Mouse (Mus musculus) kidney, adult 9 months (tissue): ENCODE measurements around the gene Pigg.
"Not testable (repeated sequence)": the region's sequence is repeated elsewhere in the genome, so short reads cannot be mapped to it uniquely, and the experiment has no call there.

Source experiments
- DNase-seq: peaks from one replicate; pipeline ENCODE4 v3.0.0; 2022

The Pigg gene

DNA sequence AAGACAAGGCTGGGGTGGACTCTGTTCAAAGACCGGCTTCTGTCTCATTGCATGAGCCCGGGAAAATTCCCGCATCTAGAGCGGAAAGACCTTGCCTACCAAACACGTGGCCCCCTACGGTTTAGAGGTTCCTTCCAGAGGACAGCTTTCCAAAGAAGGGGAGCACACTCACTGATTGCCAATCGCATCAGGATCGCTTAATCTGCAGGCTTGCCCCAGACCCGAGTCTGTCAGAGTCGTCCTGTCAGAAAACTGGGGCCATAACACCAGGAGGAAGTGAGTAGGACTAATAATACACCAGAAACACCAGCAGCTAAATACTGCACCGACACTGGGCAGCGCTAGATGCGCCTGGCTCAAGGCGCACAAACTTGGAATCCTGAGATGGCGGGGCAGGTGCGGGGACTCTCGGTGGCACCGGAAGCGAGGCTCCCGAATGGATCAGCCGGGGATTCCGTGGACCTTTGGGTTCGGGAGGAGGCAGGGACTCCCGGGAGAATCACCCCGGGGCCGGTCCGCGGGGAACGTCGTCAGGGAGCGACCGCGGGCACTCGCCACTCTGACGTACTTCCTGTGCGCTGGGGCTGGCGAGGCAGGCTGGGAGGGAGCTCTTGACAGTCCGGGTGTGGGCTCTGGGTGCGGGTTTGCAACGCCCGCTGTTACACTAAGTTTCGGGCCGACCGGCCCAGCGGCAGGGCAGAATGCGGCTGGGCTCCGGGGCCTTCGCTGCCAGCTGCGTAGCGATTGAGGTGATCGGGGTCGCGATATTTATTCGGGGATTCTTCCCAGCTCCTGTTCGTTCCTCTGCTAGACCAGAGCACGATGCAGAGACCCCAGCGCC lies at the start of gene Pigg:
Gene Pigg (plus strand): TSS at position 386 of the 841 bp plus-strand sequence.
- peak; percentile 92 for DNase-seq

DNA sequence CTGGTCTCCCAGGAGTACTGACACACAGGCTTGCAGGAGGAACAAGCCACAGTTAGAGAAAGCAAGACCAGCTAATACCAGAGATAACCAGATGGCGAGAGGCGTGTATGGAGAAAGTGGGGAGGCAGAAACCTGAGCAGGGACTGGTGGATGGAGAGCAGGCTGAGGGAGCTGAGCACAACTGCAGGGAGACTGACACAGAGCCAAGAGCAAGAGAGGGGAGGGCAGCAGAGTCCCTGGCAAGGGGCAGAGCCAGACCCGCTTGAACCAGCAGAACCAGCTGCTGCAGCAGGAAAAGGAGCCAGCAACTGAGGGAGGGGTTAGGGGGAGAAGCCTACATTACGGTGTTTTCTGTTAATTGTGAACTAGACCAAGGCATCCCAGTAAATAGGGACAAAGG lies 49.7 kb upstream of the Pigg start:
- DNase-seq = peak; percentile 79

- DNase-seq = not testable (repeated sequence)
Measured at GRCm38 (mm10) chr5:108263785-108264184, 48.6 kb upstream of the Pigg start.

- no peak for DNase-seq
Measured at GRCm38 (mm10) chr5:108266990-108267389, 45.4 kb upstream of the Pigg start.

DNA sequence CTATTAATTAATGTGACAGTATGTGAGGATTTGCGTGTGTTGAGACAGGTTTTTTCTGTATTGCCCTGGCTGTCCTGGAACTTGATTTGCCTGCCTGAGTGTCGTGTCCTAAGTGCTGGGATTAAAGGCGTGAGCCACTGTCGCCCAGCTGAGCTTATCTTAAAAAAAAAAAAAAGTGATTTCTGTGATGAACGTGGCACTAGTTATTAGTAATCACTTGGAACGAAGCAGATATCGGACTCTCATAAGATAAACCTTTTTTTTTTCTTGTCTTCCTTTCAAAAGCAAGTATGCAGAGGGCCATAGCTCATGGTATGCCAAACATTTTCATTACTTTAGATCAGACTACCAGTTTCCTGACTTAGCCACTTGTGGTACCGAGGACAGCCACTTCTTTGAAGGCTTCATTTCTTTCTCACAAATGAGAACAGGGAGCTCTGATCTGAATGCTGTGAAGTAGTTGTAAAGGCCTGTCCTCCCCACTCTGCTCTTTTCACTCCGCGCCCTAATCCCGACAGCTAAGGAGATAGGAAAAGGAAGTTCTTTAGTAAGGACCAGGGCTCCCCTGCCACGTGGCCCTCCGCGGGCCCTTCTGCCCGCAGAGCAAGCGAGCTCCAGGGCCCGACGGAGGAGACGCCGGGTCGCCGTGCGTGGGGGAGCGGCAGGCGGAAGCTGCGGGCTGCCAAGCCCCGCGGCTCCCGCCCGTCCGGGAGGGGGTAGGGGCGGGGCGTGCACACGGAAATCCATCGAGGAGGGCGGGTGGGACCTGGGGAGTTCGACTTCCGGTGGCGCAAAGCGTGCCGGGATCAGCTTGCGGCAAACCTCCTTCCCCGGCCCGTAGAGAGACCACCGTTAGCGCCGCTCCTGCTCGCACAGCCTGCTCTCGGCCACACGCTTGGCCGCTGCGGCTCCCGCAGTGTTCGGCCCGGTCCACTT lies 44.0 kb upstream of the Pigg start, which contains the start of gene Dr1:
Gene Dr1 (plus strand): TSS at position 771 of the 936 bp plus-strand sequence.
- DNase-seq = peak; percentile 82

DNA sequence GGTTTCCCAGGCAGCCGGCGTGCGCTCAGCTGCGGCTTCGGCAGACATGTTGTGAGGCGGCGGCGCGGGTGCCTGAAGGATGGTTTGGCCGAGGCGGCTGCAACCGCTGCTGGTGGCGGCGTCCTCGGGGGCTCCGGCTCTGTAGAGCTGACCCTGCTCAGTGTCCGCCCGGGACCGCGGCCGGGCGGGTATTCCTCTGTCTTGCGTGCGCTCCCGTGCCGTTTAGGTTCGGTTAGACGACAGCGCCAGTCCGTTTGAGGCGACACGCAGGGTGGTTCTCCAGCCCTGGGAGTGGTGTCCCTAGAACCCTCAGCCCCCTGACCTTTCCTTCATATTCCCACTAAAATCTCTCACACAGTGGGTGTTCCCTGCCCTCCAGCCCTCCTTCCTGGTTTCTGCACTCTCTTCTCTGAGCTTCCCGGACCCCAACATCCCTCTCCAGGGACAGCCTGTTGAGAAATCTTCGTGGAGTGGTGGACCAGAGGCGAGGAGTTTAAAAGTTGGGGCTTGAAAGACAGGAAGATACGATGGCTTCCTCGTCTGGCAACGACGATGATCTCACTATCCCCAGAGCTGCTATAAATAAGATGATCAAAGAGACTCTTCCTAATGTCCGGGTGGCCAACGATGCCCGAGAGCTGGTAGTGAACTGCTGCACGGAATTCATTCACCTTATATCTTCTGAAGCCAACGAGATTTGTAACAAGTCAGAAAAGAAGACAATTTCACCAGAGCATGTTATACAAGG lies 43.2 kb upstream of the Pigg start:
- DNase-seq = peak; percentile 20

- DNase-seq = no peak
Measured at GRCm38 (mm10) chr5:108269811-108270151, 42.6 kb upstream of the Pigg start.

DNA sequence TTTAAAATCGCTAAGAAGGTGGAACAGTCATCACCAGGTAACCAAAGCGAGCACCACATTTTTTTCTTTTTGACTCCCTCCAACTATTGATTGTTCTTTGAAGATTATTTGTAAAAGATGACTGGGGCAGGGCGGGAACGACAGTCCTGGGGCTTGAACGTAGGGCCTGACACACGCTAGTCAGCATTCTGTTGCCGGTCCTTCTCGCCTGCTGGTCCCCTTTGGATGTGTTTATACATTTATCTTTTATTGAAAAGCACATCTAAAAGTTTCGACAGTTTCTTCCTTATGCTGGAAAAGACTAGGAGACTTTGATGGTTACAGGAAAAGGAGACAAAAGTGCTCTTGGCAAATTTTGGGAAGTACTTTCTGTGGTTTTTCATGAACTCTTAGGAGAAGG lies 42.0 kb upstream of the Pigg start:
- no peak for DNase-seq

- not testable (repeated sequence) for DNase-seq
Measured at GRCm38 (mm10) chr5:108271345-108271744, 41.1 kb upstream of the Pigg start.

DNA sequence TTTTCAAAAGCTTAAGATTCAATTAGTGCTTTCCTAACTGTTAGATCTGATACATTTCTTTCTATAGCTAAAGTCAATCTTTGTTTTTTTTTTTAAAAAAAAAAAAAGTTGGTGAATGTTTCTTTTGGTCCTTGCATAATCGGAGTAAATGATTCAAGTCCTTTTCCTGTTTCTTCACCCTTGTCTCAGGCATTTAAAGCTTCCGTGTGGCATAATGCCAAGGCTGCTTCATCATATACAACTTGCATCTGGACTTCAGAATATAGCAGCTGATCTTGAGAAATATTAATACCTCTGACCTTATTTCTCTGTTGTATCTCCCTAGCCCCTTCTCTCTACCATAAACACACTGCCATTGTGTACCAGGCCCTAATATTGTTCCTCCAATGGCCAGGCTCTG lies 25.5 kb upstream of the Pigg start:
- no peak for DNase-seq

- no peak for DNase-seq
Measured at GRCm38 (mm10) chr5:108301567-108301966, 10.8 kb upstream of the Pigg start.

GRCm38 (mm10) chr5:108313065-108313860 lies 854 bp downstream of the Pigg start:
- DNase-seq = no peak

- DNase-seq = no peak
Measured at GRCm38 (mm10) chr5:108331051-108331450, 18.6 kb downstream of the Pigg start.

DNA sequence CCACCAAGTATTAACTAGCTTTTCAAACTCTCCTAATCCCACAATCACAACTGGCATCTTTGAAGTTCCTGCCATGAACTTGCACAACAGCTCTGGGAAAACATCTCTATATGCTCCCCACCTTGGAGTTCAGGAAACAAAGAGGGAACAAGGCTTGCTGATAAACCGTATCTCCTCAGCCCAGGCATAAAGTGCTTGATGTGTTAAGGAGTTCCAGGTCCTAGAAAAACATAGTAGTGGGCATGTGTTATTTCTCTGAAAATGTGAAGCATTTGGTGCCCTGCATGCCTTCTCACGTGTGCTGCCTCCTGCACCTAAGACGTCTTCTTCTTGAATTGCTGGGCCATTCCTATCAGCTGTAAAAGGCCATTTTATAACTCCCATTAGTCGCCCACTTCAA lies 25.0 kb downstream of the Pigg start:
- DNase-seq = no peak

GRCm38 (mm10) chr5:108338049-108338448 lies 25.6 kb downstream of the Pigg start:
- DNase-seq = no peak

DNA sequence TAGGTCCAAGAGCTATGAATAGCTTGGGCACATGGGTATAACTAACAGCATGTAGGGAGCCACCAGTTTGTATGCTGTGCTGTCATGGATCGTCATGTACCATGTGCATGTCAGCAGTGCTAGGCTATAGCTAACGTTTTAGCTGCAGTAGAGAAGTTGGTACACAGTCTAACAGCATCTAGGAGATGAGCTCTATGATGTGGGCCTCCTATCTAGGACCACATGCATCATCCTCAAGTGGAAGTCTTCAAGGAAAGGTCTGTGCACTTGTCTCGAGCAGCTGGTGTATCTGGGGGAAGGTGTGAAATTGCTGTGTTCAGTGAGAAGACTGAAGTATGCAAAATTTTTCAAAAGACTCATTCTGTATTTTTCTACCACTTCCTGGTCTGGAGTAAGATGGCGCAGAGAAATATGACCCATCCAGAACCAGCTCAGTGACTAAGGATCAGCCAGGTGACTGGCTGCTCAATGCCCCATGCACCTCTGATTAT lies 31.3 kb downstream of the Pigg start:
- DNase-seq = no peak

DNA sequence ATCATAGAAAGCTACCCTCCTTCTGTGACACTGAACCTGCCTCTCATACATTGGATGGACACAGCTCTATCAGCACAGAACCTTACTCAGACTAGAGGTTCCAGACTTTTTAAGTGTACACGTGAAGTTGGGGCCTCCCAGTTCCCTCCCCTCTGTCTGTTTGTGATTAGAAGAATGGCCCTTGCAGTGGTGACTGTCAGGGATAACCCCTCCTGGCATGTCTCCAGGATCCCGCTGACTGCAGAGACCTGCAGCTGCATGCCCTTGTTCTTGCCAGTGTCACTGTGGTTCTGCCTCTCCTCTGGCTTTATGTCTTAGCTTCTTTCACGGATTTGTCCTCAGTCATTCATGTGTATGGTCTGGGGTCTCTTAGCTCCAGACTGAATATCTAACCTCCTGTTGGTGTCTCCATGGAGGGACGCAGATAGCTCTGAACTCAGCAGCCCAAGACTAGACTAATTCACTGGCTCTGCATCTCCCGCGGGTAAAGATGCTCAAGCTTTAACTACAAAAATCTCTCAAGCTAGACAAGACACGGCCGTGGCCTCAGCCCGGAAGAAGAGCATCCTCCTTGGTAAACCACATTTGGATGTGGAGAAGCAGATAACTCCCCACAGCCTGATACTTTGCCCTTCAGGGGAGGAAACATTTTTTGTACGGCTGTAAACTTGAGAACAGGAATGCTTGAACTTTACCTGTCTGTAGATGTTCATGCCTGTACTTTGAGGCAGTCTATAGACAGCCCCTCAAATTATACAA lies 33.1 kb downstream of the Pigg start:
- DNase-seq = no peak

- no peak for DNase-seq
Measured at GRCm38 (mm10) chr5:108347843-108348242, 35.4 kb downstream of the Pigg start.

GRCm38 (mm10) chr5:108349511-108350148 lies 37.2 kb downstream of the Pigg start:
- DNase-seq = no peak

DNA sequence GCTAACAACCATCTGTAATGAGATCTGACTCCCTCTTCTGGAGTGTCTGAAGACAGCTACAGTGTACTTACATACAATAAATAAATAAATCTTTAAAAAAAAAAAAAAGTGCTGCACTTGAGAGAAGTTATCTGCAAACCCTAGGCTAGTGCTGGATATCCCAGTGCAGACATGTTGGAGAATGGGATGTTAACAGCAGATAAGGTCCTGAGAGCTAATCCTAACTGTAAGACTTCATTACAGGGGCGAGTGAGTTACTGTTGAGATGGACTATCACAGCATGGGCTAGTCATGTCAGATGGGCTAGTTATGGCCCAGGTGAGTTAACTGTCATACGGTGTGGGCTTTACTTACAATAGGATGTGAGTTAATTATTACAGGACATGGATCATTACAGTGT lies 41.6 kb downstream of the Pigg start:
- DNase-seq = no peak

- no peak for DNase-seq
Measured at GRCm38 (mm10) chr5:108357862-108358261, 45.5 kb downstream of the Pigg start.
